Mouse (Mus musculus): ENCODE measurements at regions not wholly inside any gene's neighbourhood (a gene's known extent, or its start where the extent isn't known, plus 50 kb on each side); places are given as distances from the start of the nearest gene placed in this dataset.

- DNase-seq (ENCODE audit: low spot score) (no peak), ATAC-seq (ENCODE audit: low FRiP score) (no peak)
- peaks cover 4% of the 10 kb centered on the region; the same call in 1 of the 2 replicates for H3K27me3 ChIP-seq (ENCODE audit: insufficient read depth, low read length)
- H3K4me3 ChIP-seq (ENCODE audit: low read depth, low read length), result no peak overlapping the region
- no peak overlapping the region for H3K27ac ChIP-seq (ENCODE audit: low read depth, low read length)
- H3K4me2 ChIP-seq (ENCODE audit: low read depth, low read length, poor library complexity, severe bottlenecking), result no peak overlapping the region
- H3K9me3 ChIP-seq (ENCODE audit: low read length), result no peaks in the 10 kb centered on the region
- no peak overlapping the region for H3K9ac ChIP-seq (replicated peaks; ENCODE audit: low read length, poor library complexity, severe bottlenecking)
- no peaks in the 10 kb centered on the region for H3K4me1 ChIP-seq (ENCODE audit: insufficient read depth, low read length)
- no peak for TF ChIP-seq CTCF (IDR thresholded peaks at IDR 0.05)
- WGBS, result 73% methylated on average over 5 of the region's 5 CpGs
- H3K36me3 ChIP-seq (ENCODE audit: insufficient read depth, low read length), result no peaks in the 10 kb centered on the region
Observed at GRCm38 (mm10) chr8:92152478-92152877, 204.9 kb upstream of the Irx5 start.

GRCm38 (mm10) chr8:92147672-92148071, 209.8 kb upstream of the Irx5 start:
- no peak for ATAC-seq (ENCODE audit: low FRiP score)
- no peak for DNase-seq (ENCODE audit: low spot score)
- H3K36me3 ChIP-seq (ENCODE audit: insufficient read depth, low read length), result no peaks in the 10 kb centered on the region

GRCm38 (mm10) chr8:92137091-92137882, 220.1 kb upstream of the Irx5 start:
- Histone ChIP-seq H3K9ac (replicated peaks; ENCODE audit: low read length, poor library complexity, severe bottlenecking) (no peak overlapping the region), H3K36me3 (ENCODE audit: insufficient read depth, low read length) (no peaks in the 10 kb centered on the region), H3K4me1 (ENCODE audit: insufficient read depth, low read length) (no peaks in the 10 kb centered on the region), H3K27me3 (ENCODE audit: insufficient read depth, low read length) (peaks cover 4% of the 10 kb centered on the region; the same call in 1 of the 2 replicates), H3K9me3 (ENCODE audit: low read length) (no peaks in the 10 kb centered on the region), H3K27ac (ENCODE audit: low read depth, low read length) (no peak overlapping the region), H3K4me3 (ENCODE audit: low read depth, low read length) (no peak overlapping the region), H3K4me2 (ENCODE audit: low read depth, low read length, poor library complexity, severe bottlenecking) (no peak overlapping the region)
- no peak for DNase-seq (ENCODE audit: low spot score)
- ATAC-seq (ENCODE audit: low FRiP score), result no peak
- no peak for TF ChIP-seq CTCF (IDR thresholded peaks at IDR 0.05)
- 26% methylated on average over 16 of the region's 17 CpGs for WGBS

More at GRCm38 (mm10) chr8:92147672-92148071, 209.8 kb upstream of the Irx5 start:
- 94% methylated on average over 3 of the region's 3 CpGs for WGBS
- no peak overlapping the region for H3K4me2 ChIP-seq (ENCODE audit: low read depth, low read length, poor library complexity, severe bottlenecking)
- H3K9me3 ChIP-seq (ENCODE audit: low read length), result 0 out of 2 replicates have a peak, but pooled peaks cover 3% of the 10 kb centered on the region
- H3K27me3 ChIP-seq (ENCODE audit: insufficient read depth, low read length), result no peaks in the 10 kb centered on the region
- no peak overlapping the region for H3K9ac ChIP-seq (replicated peaks; ENCODE audit: low read length, poor library complexity, severe bottlenecking)
- no peak for TF ChIP-seq CTCF (IDR thresholded peaks at IDR 0.05)
- H3K4me1 ChIP-seq (ENCODE audit: insufficient read depth, low read length), result no peaks in the 10 kb centered on the region
- H3K27ac ChIP-seq (ENCODE audit: low read depth, low read length), result no peak overlapping the region
- no peak overlapping the region for H3K4me3 ChIP-seq (ENCODE audit: low read depth, low read length)

GRCm38 (mm10) chr8:92136413-92136812, 221.0 kb upstream of the Irx5 start:
- ATAC-seq (ENCODE audit: low FRiP score) (no peak), DNase-seq (ENCODE audit: low spot score) (no peak)
- TF ChIP-seq CTCF (IDR thresholded peaks at IDR 0.05), result no peak
- Histone ChIP-seq H3K9ac (replicated peaks; ENCODE audit: low read length, poor library complexity, severe bottlenecking) (no peak overlapping the region), H3K4me3 (ENCODE audit: low read depth, low read length) (no peak overlapping the region), H3K4me2 (ENCODE audit: low read depth, low read length, poor library complexity, severe bottlenecking) (no peak overlapping the region), H3K9me3 (ENCODE audit: low read length) (no peaks in the 10 kb centered on the region), H3K36me3 (ENCODE audit: insufficient read depth, low read length) (no peaks in the 10 kb centered on the region), H3K27ac (ENCODE audit: low read depth, low read length) (no peak overlapping the region), H3K27me3 (ENCODE audit: insufficient read depth, low read length) (peaks cover 4% of the 10 kb centered on the region; the same call in 1 of the 2 replicates), H3K4me1 (ENCODE audit: insufficient read depth, low read length) (no peaks in the 10 kb centered on the region)
- 16% methylated on average over 13 of the region's 13 CpGs for WGBS

GRCm38 (mm10) chr8:92134434-92134833, 223.0 kb upstream of the Irx5 start:
- H3K27ac ChIP-seq (ENCODE audit: low read depth, low read length), result no peak overlapping the region
- DNase-seq (ENCODE audit: low spot score), result no peak
- H3K9ac ChIP-seq (replicated peaks; ENCODE audit: low read length, poor library complexity, severe bottlenecking), result no peak overlapping the region
- no peaks in the 10 kb centered on the region for H3K9me3 ChIP-seq (ENCODE audit: low read length)
- ATAC-seq (ENCODE audit: low FRiP score), result no peak
- no peaks in the 10 kb centered on the region for H3K4me1 ChIP-seq (ENCODE audit: insufficient read depth, low read length)
- H3K36me3 ChIP-seq (ENCODE audit: insufficient read depth, low read length), result no peaks in the 10 kb centered on the region
- WGBS, result 18% methylated on average over 5 of the region's 5 CpGs
- peaks cover 4% of the 10 kb centered on the region; the same call in 1 of the 2 replicates for H3K27me3 ChIP-seq (ENCODE audit: insufficient read depth, low read length)
- no peak overlapping the region for H3K4me2 ChIP-seq (ENCODE audit: low read depth, low read length, poor library complexity, severe bottlenecking)
- no peak overlapping the region for H3K4me3 ChIP-seq (ENCODE audit: low read depth, low read length)
- TF ChIP-seq CTCF (IDR thresholded peaks at IDR 0.05), result no peak

Data from midbrain, postnatal 0 days (tissue).